Mouse (Mus musculus) midbrain, embryonic 13.5 days (tissue): ENCODE data around the gene Adgrl3. TPM values are rescaled to one million over a fixed set of nuclear protein-coding genes. Genes with fewer than 3 reads are reported as not detected.

Experiments
- ATAC-seq: fragments of 200-750 bp; cut with Nextera tagmentation; 2 replicates; pipeline ENCODE4 v1.8.0; 2017; ENCODE audit warnings: mild to moderate bottlenecking, moderate TSS enrichment, moderate library complexity
- H3K27ac ChIP-seq: fragments of 300-500 bp; sonication (generic); 2 replicates; pipeline ENCODE4 v1.5.1; 2015; ENCODE audit warnings: inconsistent platforms, mild to moderate bottlenecking, moderate library complexity
- H3K27me3 ChIP-seq: fragments of 300-500 bp; sonication (generic); 2 replicates; pipeline ENCODE4 v1.6.1; 2015; ENCODE audit warnings: mild to moderate bottlenecking, inconsistent platforms
- H3K36me3 ChIP-seq: fragments of 300-500 bp; sonication (generic); 2 replicates; pipeline ENCODE4 v1.6.1; 2015; ENCODE audit warnings: mild to moderate bottlenecking, inconsistent platforms
- H3K4me1 ChIP-seq: fragments of 300-500 bp; sonication (generic); replicated peaks from 2 replicates; pipeline ENCODE4 v1.6.1; 2015; ENCODE audit warnings: inconsistent platforms
- H3K4me2 ChIP-seq: fragments of 300-500 bp; sonication (generic); replicated peaks from 2 replicates; pipeline ENCODE4 v1.6.1; 2015; ENCODE audit warnings: moderate library complexity, mild to moderate bottlenecking, inconsistent platforms
- H3K4me3 ChIP-seq: fragments of 300-500 bp; sonication (generic); replicated peaks from 2 replicates; pipeline ENCODE4 v1.5.1; 2015; ENCODE audit warnings: mild to moderate bottlenecking, inconsistent platforms
- H3K9ac ChIP-seq: fragments of 300-500 bp; sonication (generic); replicated peaks from 2 replicates; pipeline ENCODE4 v1.6.1; 2015; ENCODE audit warnings: mild to moderate bottlenecking, inconsistent platforms
- H3K9me3 ChIP-seq: fragments of 300-500 bp; sonication (generic); 2 replicates; pipeline ENCODE4 v1.6.1; 2016; ENCODE audit warnings: mild to moderate bottlenecking, inconsistent platforms
- WGBS: fragments of 180-500 bp; shearing (Covaris S2); methylation state at CpG from one replicate; pipeline ENCODE4 v1.1.7; 2015; 5-methylcytosine and 5-hydroxymethylcytosine counted together
- polyA plus RNA-seq: library from polyadenylated mRNA; unstranded; fragments of >200 nt; fragmentation: Nextera tagmentation; extraction: Ambion mirVana; gene quantifications from 2 replicates; pipeline ENCODE4 v1.2.1, GENCODE M21; 2015

Gene Adgrl3
- polyA plus RNA-seq, 1 experiment from 2014 or later: 58.5 TPM

DNA sequence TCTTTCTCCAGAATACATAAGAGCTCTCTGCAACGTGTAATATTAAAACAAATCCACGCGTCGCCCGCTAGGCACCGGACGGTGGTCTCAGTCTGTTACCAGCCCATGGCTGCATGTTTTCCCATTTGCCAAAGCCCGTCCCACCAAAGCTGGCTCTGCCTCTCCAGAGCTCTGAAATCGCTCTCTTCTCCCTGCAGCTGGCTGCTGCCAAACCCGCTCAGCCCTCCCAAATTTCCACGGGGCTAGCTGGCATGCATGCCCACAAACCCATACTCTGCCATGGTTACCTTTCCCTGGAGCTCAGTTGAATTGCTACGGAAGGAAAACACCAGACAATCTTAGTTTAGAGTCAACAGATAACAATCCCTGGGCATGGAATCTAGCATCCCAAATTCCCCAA is 139.1 kb downstream of the Adgrl3 start:
- H3K4me2 ChIP-seq: no peak overlapping the region
- H3K27me3 ChIP-seq: no peaks in the 10 kb centered on the region
- H3K36me3 ChIP-seq: no peaks in the 10 kb centered on the region
- no peak overlapping the region for H3K9ac ChIP-seq
- H3K4me3 ChIP-seq: no peak overlapping the region
- WGBS: 84% methylated on average over 12 of the region's 12 CpGs
- no peak overlapping the region for H3K27ac ChIP-seq
- no peaks in the 10 kb centered on the region for H3K9me3 ChIP-seq
- peaks cover 26% of the 10 kb centered on the region for H3K4me1 ChIP-seq
- no peak for ATAC-seq

GRCm38 (mm10) chr5:81160431-81160830 is 140.5 kb downstream of the Adgrl3 start:
- no peak overlapping the region for H3K27ac ChIP-seq
- H3K36me3 ChIP-seq: no peaks in the 10 kb centered on the region
- H3K9ac ChIP-seq: no peak overlapping the region
- no peak for ATAC-seq
- no peaks in the 10 kb centered on the region for H3K27me3 ChIP-seq
- WGBS: 82% methylated on average over 6 of the region's 6 CpGs
- no peak overlapping the region for H3K4me2 ChIP-seq
- peaks cover 22% of the 10 kb centered on the region for H3K4me1 ChIP-seq
- no peak overlapping the region for H3K4me3 ChIP-seq
- H3K9me3 ChIP-seq: no peaks in the 10 kb centered on the region

DNA sequence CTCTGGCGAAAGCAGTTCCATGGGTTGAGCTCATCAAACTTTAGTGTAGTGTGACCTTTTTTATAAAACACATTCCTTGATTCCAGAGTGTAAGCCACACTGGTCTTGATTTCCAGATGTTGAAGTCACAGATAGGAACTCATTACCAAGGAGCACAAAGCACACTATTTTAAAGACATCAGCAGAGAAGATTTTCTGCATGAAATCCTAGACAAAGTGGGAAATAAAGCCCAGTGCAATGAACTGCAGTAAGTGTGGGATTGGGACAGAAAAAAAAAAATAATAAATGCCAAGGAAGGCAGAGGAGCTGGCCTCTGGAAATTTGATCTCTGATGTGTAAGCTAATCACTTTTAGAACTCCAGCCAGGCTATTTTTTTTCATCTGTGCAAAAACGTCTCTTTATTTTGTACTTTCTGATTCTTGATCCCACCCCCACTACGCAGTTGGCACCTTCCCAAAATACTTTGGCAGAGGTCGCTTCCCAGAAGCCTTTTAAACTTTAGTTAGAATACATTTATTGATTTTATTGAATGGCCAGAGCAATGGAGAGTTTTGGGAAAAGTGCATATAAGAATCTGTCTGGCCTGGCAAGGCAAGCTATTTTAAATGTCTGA is 169.0 kb downstream of the Adgrl3 start:
- Histone ChIP-seq H3K27me3 (no peaks in the 10 kb centered on the region), H3K36me3 (no peaks in the 10 kb centered on the region), H3K4me1 (peaks cover 7% of the 10 kb centered on the region), H3K9ac (no peak overlapping the region), H3K27ac (no peak overlapping the region), H3K4me3 (no peak overlapping the region), H3K4me2 (no peak overlapping the region), H3K9me3 (no peaks in the 10 kb centered on the region)
- 39% methylated on average over 4 of the region's 4 CpGs for WGBS
- ATAC-seq: no peak

- Histone ChIP-seq H3K4me1 (peaks cover 3% of the 10 kb centered on the region), H3K4me3 (no peak overlapping the region), H3K9ac (no peak overlapping the region), H3K27ac (no peak overlapping the region), H3K27me3 (no peaks in the 10 kb centered on the region), H3K9me3 (no peaks in the 10 kb centered on the region), H3K36me3 (no peaks in the 10 kb centered on the region), H3K4me2 (no peak overlapping the region)
- peak; percentile 27; the same call in 1 of the 2 replicates for ATAC-seq
Observed at GRCm38 (mm10) chr5:81200354-81200753, 180.4 kb downstream of the Adgrl3 start.

DNA sequence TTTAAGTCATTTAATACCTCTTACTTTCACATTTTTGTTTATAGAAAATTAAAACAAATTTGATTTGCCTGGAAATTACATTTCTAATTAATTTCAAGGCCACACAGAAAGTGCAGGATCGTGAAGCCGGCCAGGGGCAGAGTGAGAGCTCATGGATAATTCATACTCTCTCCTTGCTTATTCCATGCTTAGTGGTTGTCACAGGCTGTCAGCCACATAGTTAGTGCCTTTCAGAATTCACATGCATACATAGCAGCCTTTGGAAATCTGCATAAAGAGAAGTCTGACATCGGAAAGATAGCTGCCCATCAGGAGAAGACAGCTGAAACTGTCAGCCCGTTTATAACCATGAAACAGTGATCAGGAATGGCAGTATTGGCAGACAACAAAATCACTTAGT is 181.9 kb downstream of the Adgrl3 start:
- H3K27me3 ChIP-seq: no peaks in the 10 kb centered on the region
- H3K9ac ChIP-seq: no peak overlapping the region
- H3K9me3 ChIP-seq: no peaks in the 10 kb centered on the region
- WGBS: 22% methylated on average over 4 of the region's 4 CpGs
- H3K4me2 ChIP-seq: no peak overlapping the region
- H3K4me3 ChIP-seq: no peak overlapping the region
- H3K4me1 ChIP-seq: peaks cover 3% of the 10 kb centered on the region
- peak; percentile 91 for ATAC-seq
- no peaks in the 10 kb centered on the region for H3K36me3 ChIP-seq
- H3K27ac ChIP-seq: no peak overlapping the region

DNA sequence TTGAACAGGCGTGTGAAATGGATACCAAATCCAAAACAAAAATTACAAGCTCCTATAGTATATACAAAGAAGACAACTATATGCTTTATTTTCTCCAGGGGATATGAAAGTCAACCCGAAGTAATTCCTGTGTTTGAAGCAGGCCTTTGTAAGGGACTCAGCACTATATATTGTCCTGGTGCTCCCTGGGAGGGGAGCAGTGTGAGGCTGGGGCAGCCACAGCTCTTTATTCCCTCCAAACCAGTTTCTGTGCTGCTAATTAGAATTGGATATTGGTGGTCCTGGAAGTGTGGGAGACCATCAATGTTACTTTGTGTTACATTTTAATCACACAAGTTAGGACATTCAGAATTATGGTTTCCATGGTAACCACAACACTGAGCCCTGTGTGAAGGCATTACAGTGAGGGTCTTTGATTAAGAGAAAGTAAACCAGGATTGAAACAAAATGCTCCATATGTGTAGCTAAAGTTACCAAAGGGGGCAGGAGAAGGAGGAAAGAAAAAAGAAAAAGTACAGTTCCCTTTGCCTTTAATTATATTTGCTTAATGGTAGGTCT is 198.6 kb downstream of the Adgrl3 start:
- no peak overlapping the region for H3K4me2 ChIP-seq
- H3K27me3 ChIP-seq: no peaks in the 10 kb centered on the region
- H3K4me3 ChIP-seq: no peak overlapping the region
- WGBS: 38% methylated on average over 2 of the region's 2 CpGs
- H3K9me3 ChIP-seq: no peaks in the 10 kb centered on the region
- ATAC-seq: peak; percentile 82
- no peaks in the 10 kb centered on the region for H3K36me3 ChIP-seq
- no peak overlapping the region for H3K9ac ChIP-seq
- H3K4me1 ChIP-seq: peaks cover 10% of the 10 kb centered on the region
- H3K27ac ChIP-seq: no peak overlapping the region

- Histone ChIP-seq H3K4me3 (no peak overlapping the region), H3K27ac (no peak overlapping the region), H3K27me3 (no peaks in the 10 kb centered on the region), H3K9ac (no peak overlapping the region), H3K9me3 (no peaks in the 10 kb centered on the region), H3K4me2 (no peak overlapping the region), H3K4me1 (no peaks in the 10 kb centered on the region), H3K36me3 (no peaks in the 10 kb centered on the region)
- WGBS: 87% methylated on average over 6 of the region's 6 CpGs
- ATAC-seq: no peak
Observed at GRCm38 (mm10) chr5:81224465-81224864, 204.5 kb downstream of the Adgrl3 start.

DNA sequence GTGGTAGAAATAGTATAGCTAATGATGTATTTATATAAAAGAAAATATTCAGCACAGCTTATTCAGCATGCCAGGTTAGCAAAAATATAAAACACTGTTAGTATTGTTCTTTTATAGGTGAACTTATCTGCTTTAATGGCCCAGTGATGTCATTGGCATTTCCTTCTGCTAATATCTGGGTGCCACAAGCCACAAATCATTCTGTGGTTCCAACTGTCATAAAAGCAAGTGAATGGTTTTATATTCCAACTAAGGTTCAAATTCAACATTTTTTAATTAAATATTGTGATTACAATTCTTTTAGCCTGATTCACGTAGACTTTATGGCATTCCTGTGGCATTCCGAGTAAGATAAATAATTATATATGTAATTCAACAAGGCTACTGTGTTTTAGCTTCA is 205.5 kb downstream of the Adgrl3 start:
- H3K27me3 ChIP-seq: no peaks in the 10 kb centered on the region
- H3K27ac ChIP-seq: no peak overlapping the region
- no peak overlapping the region for H3K4me2 ChIP-seq
- no peak overlapping the region for H3K4me3 ChIP-seq
- no peaks in the 10 kb centered on the region for H3K36me3 ChIP-seq
- no peaks in the 10 kb centered on the region for H3K9me3 ChIP-seq
- WGBS: 91% methylated on average over 2 of the region's 2 CpGs
- H3K9ac ChIP-seq: no peak overlapping the region
- ATAC-seq: no peak
- H3K4me1 ChIP-seq: no peaks in the 10 kb centered on the region

GRCm38 (mm10) chr5:81227256-81227655 is 207.3 kb downstream of the Adgrl3 start:
- ATAC-seq: no peak
- H3K4me1 ChIP-seq: no peaks in the 10 kb centered on the region
- no peaks in the 10 kb centered on the region for H3K9me3 ChIP-seq
- H3K4me2 ChIP-seq: no peak overlapping the region
- no peaks in the 10 kb centered on the region for H3K36me3 ChIP-seq
- no peaks in the 10 kb centered on the region for H3K27me3 ChIP-seq
- H3K9ac ChIP-seq: no peak overlapping the region
- no peak overlapping the region for H3K27ac ChIP-seq
- H3K4me3 ChIP-seq: no peak overlapping the region

- Histone ChIP-seq H3K9me3 (no peaks in the 10 kb centered on the region), H3K4me3 (no peak overlapping the region), H3K4me1 (no peaks in the 10 kb centered on the region), H3K27ac (no peak overlapping the region), H3K36me3 (no peaks in the 10 kb centered on the region), H3K4me2 (no peak overlapping the region), H3K9ac (no peak overlapping the region), H3K27me3 (no peaks in the 10 kb centered on the region)
- no peak for ATAC-seq
- WGBS: 82% methylated on average over 5 of the region's 5 CpGs
Observed at GRCm38 (mm10) chr5:81248724-81249123, 228.8 kb downstream of the Adgrl3 start.

DNA sequence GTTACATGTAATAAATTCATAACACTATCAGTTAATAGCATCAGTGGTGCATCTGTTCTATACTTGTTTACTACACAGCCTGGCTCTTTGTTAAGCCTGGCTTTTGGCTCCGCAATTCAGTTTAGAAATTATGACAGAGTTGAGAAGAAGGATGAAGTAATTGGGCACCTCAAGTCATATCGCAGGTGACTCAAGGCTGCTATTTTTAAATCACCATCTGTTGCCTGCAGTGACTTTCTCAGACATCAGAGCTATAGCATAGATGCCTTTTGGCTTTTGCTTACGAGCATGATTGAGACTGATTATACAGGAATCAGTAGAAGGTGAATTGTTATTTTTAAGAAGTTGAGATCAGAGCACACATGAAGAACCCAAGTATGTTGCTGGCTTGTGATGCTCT is 236.2 kb downstream of the Adgrl3 start:
- 94% methylated on average over 3 of the region's 3 CpGs for WGBS
- Histone ChIP-seq H3K4me3 (no peak overlapping the region), H3K27ac (no peak overlapping the region), H3K9me3 (no peaks in the 10 kb centered on the region), H3K4me1 (no peaks in the 10 kb centered on the region), H3K36me3 (no peaks in the 10 kb centered on the region), H3K4me2 (no peak overlapping the region), H3K9ac (no peak overlapping the region), H3K27me3 (no peaks in the 10 kb centered on the region)
- ATAC-seq: no peak

DNA sequence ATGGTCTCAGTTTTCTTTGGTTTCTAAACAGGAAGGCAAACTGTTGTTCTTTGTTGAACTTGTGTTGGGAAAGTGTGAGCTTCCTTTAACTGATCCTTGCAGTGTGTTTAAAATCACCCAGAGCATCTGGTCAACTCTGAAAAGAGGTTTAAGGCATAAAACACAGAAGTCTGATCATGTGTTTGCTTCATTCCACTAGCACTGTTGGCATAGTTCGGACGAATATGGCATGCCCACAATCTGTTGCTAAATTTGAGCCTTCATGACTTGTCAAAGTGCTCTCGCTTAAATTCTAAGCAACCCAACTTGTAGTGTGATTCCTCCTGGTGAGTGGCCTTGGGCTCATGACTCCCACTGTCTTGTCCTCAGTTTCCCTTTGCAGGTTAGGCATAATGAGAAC is 249.8 kb downstream of the Adgrl3 start:
- no peak for ATAC-seq
- no peaks in the 10 kb centered on the region for H3K9me3 ChIP-seq
- H3K4me3 ChIP-seq: no peak overlapping the region
- WGBS: 91% methylated on average over 3 of the region's 3 CpGs
- no peak overlapping the region for H3K4me2 ChIP-seq
- peaks cover 10% of the 10 kb centered on the region for H3K4me1 ChIP-seq
- H3K36me3 ChIP-seq: no peaks in the 10 kb centered on the region
- H3K27me3 ChIP-seq: no peaks in the 10 kb centered on the region
- no peak overlapping the region for H3K27ac ChIP-seq
- no peak overlapping the region for H3K9ac ChIP-seq
